Mouse (Mus musculus) gastrocnemius, adult 8-10 months (tissue): ENCODE measurements around the gene Sigmar1. TPM values are rescaled to one million over a fixed set of nuclear protein-coding genes. Genes with fewer than 3 reads are reported as not detected.
"Not testable (repeated sequence)": the region's sequence is repeated elsewhere in the genome, so short reads cannot be mapped to it uniquely, and the experiment has no call there.

Experiments
- DNase-seq, 2 experiments: peaks; one replicate each; pipeline ENCODE4 v3.0.0; 2022; ENCODE audit warnings: low spot score in 2 of 2
- total RNA-seq, 4 experiments: library from RNA; stranded (reverse); gene quantifications; 2 replicates each; pipeline ENCODE4 v1.2.4; 2022

Gene Sigmar1
- total RNA-seq, 4 experiments from 2014 or later: 5.9 to 8.9 (median 6.7) TPM

GRCm38 (mm10) chr4:41711705-41712375 lies 44.1 kb downstream of the Sigmar1 start:
- DNase-seq: no peak

GRCm38 (mm10) chr4:41710229-41710628 lies 45.7 kb downstream of the Sigmar1 start:
- DNase-seq: no peak

- DNase-seq: no peak
Measured at GRCm38 (mm10) chr4:41708192-41708745, 47.7 kb downstream of the Sigmar1 start.

GRCm38 (mm10) chr4:41707011-41707535 lies 48.9 kb downstream of the Sigmar1 start:
- DNase-seq: peak; percentile 49 to 58

GRCm38 (mm10) chr4:41705922-41706754 lies 49.8 kb downstream of the Sigmar1 start:
- DNase-seq: peak in 1 of 2 experiments; percentile 52

GRCm38 (mm10) chr4:41704651-41705050 lies 51.3 kb downstream of the Sigmar1 start:
- no peak for DNase-seq

- DNase-seq: not testable (repeated sequence)
Measured at GRCm38 (mm10) chr4:41702226-41702625, 53.7 kb downstream of the Sigmar1 start.

GRCm38 (mm10) chr4:41700224-41700623 lies 55.7 kb downstream of the Sigmar1 start:
- DNase-seq: peak in 1 of 2 experiments; percentile 51

GRCm38 (mm10) chr4:41699783-41700182 lies 56.2 kb downstream of the Sigmar1 start, which contains the start of gene Il11ra1:
TSS of gene Il11ra1 (plus strand) at chr4:41699989.
- DNase-seq: not testable (repeated sequence)

GRCm38 (mm10) chr4:41698421-41699016 lies 57.4 kb downstream of the Sigmar1 start:
- DNase-seq: peak; percentile 68 to 75

GRCm38 (mm10) chr4:41696930-41697841 lies 58.8 kb downstream of the Sigmar1 start, which contains the start of gene Cntfr:
TSS of gene Cntfr (minus strand) at chr4:41697089.
- peak; percentile 80 to 85 for DNase-seq

- not testable (repeated sequence) for DNase-seq
Measured at GRCm38 (mm10) chr4:41696452-41696851, 59.5 kb downstream of the Sigmar1 start.

GRCm38 (mm10) chr4:41695800-41696199 lies 60.2 kb downstream of the Sigmar1 start:
- DNase-seq: not testable (repeated sequence)

- not testable (repeated sequence) for DNase-seq
Measured at GRCm38 (mm10) chr4:41693511-41693910, 62.4 kb downstream of the Sigmar1 start.

GRCm38 (mm10) chr4:41690014-41690413 lies 65.9 kb downstream of the Sigmar1 start:
- not testable (repeated sequence) for DNase-seq

- not testable (repeated sequence) for DNase-seq
Measured at GRCm38 (mm10) chr4:41688562-41688961, 67.4 kb downstream of the Sigmar1 start.
